In genomic region chr15:25353498-25353897, GRCm38 (mm10) we compare ENCODE assay signal across 15 mouse cellular contexts.
"Had no signal": no experiment of that assay in that cellular context is flagged by ENCODE, and none has a peak within 500 bp of the region (broad histone marks: within the 10 kb centered on the region; RNA-seq: fewer than 3 reads in every experiment).

No protein-coding gene starts in this region.

- H3K27ac ChIP-seq: neural tube, embryonic 15.5 days; stomach, embryonic 15.5 days; stomach, postnatal 0 days had no signal

- H3K27me3 ChIP-seq: neural tube, embryonic 15.5 days; stomach, embryonic 15.5 days had no signal

- H3K4me1 ChIP-seq: neural tube, embryonic 15.5 days; stomach, embryonic 15.5 days had no signal

- H3K9me3 ChIP-seq: neural tube, embryonic 15.5 days; stomach, embryonic 15.5 days had no signal

- DNase-seq: retina, postnatal 1 day; right cerebral cortex, adult 18-20 months; right cerebral cortex, postnatal 14 days; right cerebral cortex, postnatal 25 days; right cerebral cortex, postnatal 4 days; spleen, adult 18-20 months; thymus, adult 18-20 months; thymus, adult 2 months; thymus, postnatal 14 days; thymus, postnatal 25 days; thymus, postnatal 36 days; thymus, postnatal 4 days had no signal

- H3K4me3 ChIP-seq: neural tube, embryonic 15.5 days; stomach, embryonic 15.5 days had no signal

- H3K9ac ChIP-seq: neural tube, embryonic 15.5 days; stomach, embryonic 15.5 days had no signal

- H3K4me2 ChIP-seq: neural tube, embryonic 15.5 days; stomach, embryonic 15.5 days had no signal

- H3K36me3 ChIP-seq: neural tube, embryonic 15.5 days; stomach, embryonic 15.5 days had no signal
